Mouse (Mus musculus) right cerebral cortex, adult 18-20 months (tissue): ENCODE data around the gene Cep19.

ENCODE experiments used
- DNase-seq: peaks from one replicate; pipeline ENCODE4 v3.0.0; 2022; ENCODE audit warnings: mixed read lengths

Cep19 gene

DNA sequence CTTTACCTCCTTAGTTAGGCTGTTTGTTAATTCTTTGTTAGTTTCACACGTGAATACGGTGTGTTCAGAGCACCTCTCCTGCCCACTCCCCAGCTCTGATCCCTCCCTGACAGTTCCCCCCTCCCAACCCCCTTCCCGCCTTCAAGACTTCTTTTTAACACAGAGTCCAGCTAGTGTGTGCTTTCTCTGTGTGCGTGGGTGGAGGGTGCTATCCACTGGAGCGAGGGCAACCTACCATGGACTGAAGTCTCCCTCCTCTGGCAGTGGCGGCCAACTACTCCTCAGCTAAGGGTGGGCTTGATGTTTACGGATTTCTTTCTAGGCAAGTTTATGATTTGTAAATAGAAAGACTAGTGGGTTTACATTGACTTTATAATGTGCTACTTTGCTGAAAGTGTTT lies 8.6 kb downstream of the Cep19 start:
- DNase-seq, result no peak

DNA sequence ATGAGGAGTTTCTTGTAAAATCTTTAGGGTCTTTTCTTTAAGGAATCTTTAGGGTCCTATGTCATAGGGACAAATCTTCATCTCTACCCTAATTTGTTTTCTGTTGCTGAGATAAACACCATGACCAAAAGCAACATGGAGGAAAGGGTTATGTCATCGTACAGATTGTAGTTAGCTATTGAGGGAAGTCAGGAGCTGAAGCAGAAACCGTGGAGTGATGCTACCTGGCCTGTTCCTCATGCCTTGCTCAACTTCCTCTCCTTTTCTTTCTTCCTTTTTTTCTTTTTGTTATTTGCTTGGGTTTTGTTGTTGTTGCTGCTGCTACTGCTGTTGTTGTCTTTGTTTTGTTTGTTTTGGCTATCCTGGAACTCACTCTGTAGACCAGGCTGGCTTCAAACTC lies 9.0 kb downstream of the Cep19 start:
- no peak for DNase-seq

DNA sequence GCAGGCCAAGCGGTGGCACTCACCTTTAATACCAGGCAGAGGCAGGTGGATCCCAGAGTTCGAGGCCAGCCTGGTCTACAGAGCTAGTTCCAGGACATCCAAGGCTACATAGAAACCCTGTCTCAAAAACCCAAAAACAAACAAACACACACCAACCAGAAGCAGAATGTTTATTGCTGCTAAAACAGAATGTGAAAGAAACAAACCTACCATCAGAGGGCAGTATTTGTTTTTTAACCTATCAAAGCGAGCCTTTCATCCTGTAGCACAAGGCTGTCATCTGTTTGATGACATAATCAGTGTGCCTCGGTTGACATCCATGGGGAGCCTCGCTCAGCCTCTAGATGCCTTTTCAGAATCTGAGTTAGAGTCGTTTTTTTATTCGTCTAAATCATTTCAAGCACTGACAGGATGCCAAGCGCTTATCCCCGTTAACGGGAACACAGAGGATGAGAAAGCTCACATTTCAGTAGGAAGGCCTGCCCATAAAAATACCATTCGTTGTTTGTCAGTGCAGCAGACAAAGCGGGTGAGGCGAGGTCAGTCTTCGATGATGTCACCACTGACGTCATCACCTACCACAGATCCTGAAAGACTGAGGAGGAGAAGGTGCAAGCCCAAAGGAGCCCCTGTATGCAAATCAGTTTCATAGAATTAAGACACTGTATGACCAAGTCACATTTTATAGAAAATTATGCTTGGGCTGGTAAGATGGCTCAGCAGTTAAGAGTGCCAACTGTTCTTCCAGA lies 11.5 kb downstream of the Cep19 start:
- no peak for DNase-seq

DNA sequence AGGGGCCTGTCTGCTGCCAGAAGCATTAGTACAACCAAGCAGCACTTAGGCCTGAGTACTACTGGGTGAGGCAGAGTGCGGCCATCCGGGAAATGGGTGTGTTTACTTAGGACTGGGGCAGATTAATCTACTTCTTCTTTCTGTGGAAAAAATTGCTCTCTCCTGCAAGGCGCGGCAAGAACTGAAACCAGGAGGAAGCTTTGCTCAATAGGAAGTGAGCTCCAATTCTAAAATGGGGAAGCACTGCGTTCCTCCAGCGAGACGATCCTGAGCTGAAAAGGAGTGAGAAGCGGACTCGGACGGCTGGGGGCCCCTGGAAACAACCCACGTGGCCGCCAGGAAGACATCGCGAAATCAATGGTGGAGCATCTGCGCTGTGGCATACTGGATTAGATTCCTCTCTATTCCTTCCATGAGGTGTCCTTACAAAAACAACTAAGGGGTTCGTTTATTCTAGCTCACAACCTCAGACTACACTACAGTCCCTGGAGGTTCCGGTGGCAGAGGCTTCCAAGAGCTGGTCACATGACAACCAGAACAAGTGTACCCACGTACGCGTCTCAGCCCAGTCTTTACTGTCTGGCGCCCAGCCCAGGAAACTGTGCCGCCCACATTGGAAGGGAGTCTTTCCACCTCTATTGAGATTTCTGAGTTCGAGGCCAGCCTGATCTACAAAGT lies 14.1 kb downstream of the Cep19 start:
- peak; percentile 54 for DNase-seq

DNA sequence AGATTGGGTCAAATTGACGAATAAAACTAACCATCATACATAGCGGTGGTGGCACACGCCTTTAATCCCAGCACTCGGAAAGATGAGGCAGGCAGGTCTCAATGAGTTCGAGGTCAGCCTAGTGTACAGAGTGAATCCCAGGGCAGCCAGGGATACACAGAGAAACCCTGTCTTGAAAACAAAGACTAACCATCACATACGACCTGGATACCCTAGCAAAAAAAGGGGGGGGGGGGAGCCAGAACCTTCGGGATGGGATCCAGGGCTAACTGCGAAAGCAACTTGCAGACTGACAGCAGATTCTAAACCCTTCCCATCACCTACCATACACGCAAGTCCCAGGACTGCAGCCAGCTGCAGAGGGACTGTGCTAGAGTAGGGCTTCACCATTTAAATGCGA lies 14.8 kb downstream of the Cep19 start:
- no peak for DNase-seq

DNA sequence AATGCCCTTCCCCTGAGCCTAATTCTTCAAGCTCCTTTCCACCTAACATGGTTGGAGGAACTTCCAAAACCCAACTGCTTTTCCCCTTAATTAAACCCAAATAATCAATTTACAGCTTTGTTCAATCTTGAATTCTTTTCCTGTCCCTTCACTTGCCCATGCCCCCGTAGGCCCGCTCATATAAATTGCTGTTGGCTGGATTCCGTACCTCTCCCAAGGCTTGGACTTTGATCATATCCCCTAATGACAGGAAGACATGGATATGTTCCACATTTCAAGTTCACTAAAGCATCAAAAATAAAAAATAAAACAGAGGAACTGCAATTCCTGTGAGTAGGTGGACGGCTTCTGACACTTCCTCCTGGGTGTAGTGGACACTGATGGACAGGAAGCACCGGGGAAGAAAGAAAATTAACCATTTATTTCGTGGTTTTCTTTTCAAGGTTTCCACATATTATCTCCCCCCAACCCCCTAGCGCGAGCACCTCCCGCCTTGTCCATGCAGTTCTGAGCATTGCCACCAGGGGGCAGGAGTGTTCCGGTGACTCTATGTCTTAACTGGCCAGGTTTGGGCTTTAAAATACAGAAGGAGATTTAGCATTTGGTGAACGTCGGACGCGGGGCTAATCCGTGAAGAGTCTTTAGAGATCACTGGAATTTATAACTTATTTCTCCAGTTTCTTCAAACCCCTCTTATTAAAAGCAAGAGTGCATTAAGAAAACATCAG lies 15.5 kb downstream of the Cep19 start:
- peak; percentile 69 for DNase-seq

DNA sequence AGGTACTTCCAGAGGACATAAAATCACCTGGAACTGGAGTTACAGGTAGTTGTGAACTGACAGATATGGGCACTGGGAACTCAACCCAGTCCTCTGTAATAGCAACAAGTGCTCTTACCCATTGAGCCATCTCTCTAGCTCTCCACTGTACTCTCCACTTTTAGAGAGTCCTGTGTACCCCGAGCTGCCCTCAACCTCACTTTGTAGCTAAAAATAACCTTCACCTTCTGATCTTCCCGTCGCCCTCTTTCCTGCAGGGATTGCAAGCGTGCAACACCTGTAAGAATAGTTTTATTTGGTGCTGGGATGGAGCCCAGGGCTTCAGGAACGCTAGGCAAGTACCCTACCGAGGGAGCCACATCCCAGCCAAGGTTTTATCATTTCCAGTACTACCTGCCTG lies 16.2 kb downstream of the Cep19 start:
- no peak for DNase-seq

DNA sequence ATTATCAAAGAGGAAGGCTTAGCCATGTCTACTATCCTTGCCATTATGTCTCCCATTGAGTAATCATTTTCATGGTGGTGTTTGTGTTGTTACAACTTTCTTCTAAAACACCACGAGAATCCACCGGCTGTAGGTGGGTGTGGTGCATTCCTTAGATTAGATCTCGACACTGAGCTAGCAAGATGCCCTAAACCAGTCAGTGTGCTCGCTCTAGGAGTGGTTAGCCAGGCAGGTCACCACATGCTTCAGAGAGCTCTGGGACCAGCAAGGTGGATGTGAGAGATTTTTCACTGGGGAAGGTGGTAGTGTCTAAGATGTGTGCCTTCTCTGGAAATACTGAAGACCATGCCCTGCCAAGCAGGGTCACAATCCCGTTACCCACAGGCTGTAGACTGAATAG lies 16.6 kb downstream of the Cep19 start:
- no peak for DNase-seq

DNA sequence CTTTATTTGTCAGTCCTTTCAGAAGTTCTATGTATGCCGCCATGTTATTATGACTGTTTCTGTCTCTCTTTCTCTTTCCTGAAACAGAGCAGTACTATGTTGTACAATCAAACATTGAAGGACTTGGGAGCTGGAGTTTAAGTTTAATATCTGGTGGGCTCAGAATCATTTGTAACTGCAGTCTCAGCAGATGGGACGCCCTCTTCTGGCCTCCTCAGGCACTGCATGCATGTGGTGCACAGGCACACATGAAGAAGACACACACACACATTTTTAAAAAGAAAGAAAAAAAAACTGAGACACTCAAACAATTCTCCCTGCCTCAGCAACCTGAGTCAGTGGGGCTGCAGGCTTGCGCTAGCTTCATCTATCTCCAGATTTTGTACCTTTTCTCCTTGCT lies 20.9 kb downstream of the Cep19 start:
- DNase-seq, result no peak

DNA sequence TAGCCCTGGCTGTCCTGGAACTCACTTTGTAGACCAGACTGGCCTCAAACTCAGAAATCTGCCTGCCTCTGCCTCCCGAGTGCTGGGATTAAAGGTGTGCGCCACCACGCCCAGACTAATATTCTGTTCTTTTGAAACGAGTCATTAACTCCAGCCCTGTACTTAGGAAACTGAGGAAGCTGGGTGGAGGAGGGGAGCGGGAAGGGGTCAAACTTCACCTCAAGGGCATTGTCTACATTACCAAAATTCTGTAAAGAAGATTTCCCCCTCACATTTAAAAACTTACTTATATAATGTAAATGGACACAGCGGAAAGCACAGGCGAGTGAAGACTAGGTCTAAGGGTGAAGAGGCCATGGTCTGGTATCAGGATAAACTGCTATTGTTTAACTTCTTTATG lies 24.4 kb downstream of the Cep19 start:
- DNase-seq, result no peak

DNA sequence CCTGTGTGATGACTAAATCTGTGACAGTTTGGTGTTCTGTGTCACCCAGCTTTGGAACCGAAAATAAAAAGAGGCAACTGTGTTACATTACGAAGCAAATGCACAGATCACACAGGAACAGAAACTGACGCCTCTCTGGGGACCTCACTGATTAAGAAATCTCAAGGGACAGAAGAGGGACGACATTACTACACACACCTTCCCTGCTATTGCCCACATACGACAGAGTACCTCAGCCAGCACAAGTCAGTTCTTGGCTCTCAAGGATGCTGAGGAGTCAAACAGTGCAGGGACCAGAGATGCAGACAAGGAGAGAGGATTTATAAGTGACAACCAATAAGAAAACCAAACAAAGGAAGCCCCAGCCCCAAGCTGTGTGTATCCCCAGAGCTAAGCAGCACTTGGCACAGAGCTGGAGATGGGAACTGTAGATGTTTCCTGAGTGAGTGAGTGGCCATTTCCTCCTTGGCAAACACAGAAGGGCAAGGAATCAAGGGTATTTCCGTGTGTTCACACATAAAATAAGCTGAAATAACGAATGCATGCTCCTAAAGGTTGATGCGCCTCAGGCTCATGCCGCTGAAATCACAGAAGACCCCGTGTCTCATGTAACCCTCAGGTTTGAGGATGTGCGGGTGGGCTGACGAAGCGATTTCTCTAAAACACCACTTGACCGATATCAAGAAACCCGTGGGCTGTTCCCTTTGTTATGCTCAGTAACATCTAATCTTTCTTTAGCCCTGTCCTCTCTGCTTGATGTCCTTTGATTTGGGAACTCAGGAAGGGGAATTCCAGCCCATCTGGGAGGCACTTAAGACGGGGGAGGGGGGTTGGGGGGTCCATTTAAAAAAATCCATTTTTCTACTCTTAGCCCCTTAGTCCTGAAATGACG lies 25.1 kb downstream of the Cep19 start:
- no peak for DNase-seq

DNA sequence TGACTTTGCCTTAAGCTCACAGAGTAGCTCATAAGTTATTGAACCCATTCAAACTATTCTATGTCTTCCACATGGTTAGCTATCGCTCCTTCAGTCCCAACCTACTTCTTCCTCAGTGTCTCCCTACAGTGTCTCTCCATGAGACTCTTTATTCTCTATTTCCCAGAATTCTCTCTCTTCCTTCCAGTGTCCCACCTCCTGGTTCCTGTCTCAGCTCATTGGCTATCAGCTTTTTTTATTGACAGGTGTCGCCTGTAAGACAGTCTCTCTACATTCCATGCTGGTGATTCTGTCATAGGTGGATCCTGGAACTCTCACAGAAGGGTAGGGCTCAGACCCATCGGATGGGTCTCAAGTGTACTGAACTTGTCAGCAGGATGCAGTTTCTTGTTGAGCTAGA lies 25.8 kb downstream of the Cep19 start:
- DNase-seq, result no peak

DNA sequence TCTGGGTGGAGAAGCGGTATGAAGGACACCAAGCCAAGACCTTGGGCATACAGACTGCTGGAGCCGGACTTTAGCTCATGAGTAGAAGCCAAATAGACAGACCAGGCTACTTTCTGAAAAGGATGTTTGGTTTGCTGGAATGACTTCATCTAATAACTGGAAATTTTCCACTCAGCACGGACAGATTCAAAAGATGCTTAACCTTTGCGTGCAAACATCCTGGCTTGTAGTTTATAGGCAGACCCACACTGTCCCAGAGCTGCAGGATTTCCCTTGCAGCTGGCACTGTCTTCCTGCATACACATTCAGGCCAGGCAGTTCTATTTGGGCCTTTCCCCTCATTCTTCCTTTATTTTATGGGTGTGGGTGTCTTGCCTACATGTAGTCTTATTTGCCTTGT lies 27.4 kb downstream of the Cep19 start:
- no peak for DNase-seq

DNA sequence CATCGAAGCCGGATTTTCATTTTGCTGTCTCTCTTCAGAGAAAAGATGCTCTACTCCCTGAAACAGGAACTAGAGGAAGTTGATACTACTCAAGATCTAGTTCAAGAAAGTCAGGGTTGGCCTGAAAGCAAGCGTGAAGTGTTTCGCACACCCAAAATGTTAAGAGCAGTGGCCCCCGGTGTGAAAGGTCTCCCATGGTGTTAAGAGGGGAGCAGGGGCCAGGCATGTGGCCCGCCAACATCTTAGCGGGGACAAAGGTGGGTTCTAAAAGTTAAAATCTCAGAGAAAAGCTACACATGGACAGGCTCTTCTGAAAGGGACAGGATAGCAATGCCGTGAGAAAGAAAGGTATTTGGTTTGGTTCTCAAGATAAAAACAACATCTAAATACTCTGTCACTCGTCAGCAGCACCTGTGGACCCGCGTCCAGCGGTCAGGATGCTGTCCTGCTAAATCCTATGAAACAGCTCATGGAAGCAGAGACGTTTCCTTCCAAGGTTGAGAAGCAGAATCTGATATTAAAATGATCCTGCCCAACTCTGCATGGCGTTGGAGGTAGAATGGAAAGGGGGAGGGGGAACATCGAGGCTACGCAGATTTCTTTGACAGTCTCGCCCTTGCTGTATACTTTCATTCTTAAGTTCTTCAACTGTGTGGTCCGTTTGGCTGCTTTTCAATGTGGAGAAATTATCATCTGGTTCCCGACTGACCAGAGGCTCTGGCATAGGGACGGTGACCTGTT lies 30.0 kb downstream of the Cep19 start:
- DNase-seq, result no peak

DNA sequence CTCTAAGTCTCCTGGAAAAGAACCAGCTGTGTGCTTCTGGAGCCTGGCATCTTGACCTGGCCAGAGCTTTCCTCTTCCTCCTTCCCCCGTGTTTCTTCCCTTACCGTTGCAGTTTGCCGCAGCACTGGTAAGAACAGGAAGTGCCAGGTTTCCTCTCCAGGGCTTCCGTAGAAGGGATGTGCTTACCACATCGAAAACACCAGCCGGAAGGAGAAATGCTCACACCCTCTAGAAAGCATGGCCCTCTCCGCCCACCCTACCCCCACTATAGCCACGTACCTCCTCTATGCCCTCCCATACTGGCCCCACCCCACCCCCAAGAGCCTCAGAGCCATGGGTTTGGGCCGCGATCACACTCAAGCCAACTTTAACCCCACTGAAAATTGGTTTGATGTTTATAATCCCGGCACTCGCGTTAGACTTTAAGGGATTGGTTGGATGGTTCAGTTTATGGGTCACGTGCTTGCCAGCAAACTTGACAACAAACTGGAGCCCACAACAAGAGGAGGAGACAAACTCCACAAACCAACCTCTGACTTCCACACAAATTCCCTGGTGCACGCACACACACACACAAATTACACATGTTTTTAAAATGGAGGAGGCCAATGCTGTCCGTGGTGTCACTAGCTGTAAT lies 30.7 kb downstream of the Cep19 start:
- DNase-seq, result no peak

DNA sequence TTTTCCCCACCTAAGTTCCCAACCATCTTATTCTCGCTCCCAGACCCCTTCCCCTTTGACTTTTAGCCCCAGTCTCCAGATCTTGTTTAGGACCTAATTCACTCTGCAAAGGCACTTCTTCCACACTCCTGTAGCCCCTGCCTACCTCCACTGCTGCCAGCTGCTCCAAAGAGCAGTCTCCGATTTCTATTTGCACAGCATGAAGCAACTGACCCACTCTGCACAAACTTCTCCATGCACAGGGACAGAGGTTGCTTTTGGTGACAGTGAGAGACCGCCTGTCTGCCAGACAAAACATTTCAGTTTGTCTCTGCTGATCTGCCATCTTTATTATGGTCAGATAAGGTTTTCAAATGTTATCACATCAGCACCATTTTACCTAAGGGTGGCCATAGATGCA lies 33.5 kb downstream of the Cep19 start:
- DNase-seq, result no peak

DNA sequence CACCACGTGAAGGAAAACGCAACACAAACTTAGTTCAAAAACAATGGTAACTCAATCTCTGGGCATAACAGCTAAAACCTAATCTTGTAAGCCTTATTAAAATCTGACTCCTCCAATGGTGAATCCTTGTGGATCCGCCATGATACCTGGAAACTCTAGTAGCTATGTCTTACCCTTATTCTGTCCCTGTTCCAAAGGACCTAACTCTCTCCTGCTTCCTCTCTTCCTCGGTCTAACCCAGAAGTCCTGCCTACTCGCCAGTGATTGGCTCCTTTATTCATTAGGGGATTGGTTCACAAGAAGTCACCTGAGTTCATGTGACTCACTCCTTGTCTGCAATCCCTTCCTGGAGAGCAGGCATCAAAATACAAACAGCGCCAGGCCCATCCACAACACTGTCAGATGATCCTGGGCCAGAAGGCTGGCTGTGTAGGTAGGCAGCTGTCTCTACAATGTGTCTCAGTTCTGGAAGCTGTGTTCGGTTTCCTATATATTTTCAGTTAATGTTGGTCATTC lies 36.3 kb downstream of the Cep19 start:
- DNase-seq, result no peak

DNA sequence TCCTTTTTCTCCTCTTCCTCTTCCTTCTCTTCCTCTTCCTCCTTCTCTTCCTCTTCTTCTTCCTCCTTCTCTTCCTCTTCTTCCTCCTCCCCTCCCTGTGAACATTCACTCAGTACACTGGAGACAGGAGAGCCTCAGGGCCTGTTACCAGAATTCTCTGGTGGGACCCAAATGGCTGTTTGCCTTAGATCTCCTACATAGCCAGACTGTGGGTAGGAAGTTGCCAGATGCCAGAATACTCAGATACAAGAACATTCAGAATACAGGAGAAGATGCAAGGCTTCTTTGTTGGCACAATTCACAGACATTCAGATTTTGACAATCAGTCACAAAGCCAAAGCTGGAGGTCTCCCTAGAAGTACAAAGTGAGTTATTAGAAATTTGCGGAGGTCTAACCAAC lies 39.4 kb downstream of the Cep19 start:
- peak; percentile 33 for DNase-seq

DNA sequence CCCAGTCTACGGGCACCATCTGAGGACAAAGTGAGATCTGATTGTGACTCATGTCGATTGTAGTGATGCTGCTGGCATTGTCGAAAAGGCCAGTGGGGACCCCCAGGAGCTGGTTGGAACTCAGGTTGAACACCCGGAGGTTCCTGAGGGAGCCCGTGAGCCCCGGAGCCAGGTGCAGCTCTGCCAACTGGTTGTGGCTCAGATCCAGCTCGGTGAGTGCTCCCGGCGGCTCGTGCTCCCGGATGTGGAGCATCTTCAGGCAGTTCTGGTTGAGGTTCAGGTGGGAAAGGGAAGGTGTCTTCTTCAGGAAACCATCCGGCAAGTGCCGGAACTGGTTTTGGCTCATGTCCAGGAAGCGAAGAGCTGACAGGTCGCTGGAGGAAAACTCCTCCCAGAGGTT lies 44.2 kb downstream of the Cep19 start:
- DNase-seq, result no peak

DNA sequence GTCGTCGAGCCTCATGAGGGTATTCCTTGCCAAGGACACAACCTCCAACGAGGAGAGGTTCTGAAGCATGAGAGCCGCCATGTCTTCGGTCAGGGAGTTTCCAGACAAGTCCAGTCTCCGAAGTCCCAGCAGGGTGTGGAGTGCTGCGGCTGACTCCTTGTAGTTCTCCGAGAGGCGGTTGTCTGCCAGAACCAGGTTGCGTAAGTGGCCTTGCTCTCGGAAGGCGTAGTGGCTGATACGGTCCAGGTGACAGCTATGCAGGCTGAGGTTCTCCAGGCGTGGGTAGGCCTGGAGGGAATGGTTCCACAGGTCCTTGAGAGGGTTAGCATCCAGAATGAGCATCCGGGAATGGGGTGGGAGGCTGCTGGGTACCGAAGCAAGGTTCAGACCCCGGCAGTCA lies 45.0 kb downstream of the Cep19 start:
- no peak for DNase-seq

DNA sequence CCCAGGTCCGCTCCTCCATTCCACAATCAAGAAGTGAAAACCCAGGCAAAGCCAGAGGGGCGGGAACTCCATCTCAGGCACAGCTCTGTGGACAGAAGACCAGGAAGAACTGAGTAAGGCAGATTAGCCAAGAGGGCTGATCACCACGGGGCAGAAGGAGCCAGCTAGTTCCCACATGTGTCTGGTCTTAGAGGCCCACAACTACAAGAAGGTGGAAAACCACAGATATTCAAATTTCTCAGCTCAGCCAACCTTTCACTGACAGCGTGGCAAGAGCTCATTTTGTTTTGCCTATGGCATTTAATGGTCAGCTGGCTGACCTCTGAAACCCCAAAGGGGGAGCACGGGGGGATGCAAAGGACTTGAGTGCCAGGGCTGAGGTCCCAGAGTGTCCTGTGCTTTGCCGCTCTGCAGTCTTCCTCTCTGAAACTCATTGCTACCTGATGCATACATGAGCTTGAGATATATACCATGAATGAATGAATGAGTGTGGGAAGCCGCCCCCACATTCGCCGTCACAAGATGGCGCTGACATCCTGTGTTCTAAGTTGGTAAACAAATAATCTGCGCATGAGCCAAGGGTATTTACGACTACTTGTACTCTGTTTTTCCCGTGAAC lies 48.1 kb downstream of the Cep19 start:
- DNase-seq, result no peak
